Mouse (Mus musculus) MEL (cell line): ENCODE measurements around the gene Myo18b. TPM values are rescaled to one million over a fixed set of nuclear protein-coding genes. Genes with fewer than 3 reads are reported as not detected.

Source experiments
- DNase-seq: peaks from one replicate; pipeline ENCODE4 v3.0.0; 2011; ENCODE audit warnings: low read depth, low spot score
- H3K27ac ChIP-seq: 2 replicates; pipeline ENCODE4 v1.5.1; 2012; ENCODE audit warnings: low read depth, mild to moderate bottlenecking, control low read depth, low read length, moderate library complexity; ENCODE audit not compliant: control insufficient read depth
- H3K27me3 ChIP-seq, 2 experiments: fragments of 150-350 bp in 1 of 2; sonication (generic) in 1 of 2; 2 replicates each; pipeline ENCODE4 v1.6.1; 2012; ENCODE audit warnings: low read length in 2 of 2, mild to moderate bottlenecking in 2 of 2, improper control_type of control experiment in 1 of 2, moderate library complexity in 1 of 2; ENCODE audit not compliant: insufficient read depth in 2 of 2, control insufficient read depth in 1 of 2
- H3K36me3 ChIP-seq, 2 experiments: 2 replicates each; pipeline ENCODE4 v1.6.1; 2012 to 2014; ENCODE audit warnings: low read length in 2 of 2, improper control_type of control experiment in 1 of 2, inconsistent platforms in 1 of 2, mild to moderate bottlenecking in 1 of 2; ENCODE audit not compliant: insufficient read depth in 2 of 2, control insufficient read depth in 1 of 2
- H3K4me1 ChIP-seq, 2 experiments: fragments of 150-350 bp in 1 of 2; sonication (generic) in 1 of 2; 2 replicates each; pipeline ENCODE4 v1.6.1; 2012; ENCODE audit warnings: low read length in 2 of 2, improper control_type of control experiment in 1 of 2, mild to moderate bottlenecking in 1 of 2; ENCODE audit not compliant: insufficient read depth in 2 of 2, control insufficient read depth in 1 of 2
- H3K4me3 ChIP-seq, 2 experiments: fragments of 150-350 bp in 1 of 2; sonication (generic) in 1 of 2; 2 replicates each; pipeline ENCODE4 v1.5.1; 2012; ENCODE audit warnings: low read depth in 2 of 2, low read length in 2 of 2, mild to moderate bottlenecking in 2 of 2, moderate library complexity in 2 of 2, control low read depth in 1 of 2, improper control_type of control experiment in 1 of 2; ENCODE audit not compliant: control insufficient read depth in 1 of 2, insufficient read depth in 1 of 2
- H3K79me2 ChIP-seq: 2 replicates; pipeline ENCODE4 v1.6.1; 2012; ENCODE audit warnings: mild to moderate bottlenecking, low read length, moderate library complexity; ENCODE audit not compliant: control insufficient read depth, poor library complexity, insufficient read depth
- H3K9ac ChIP-seq: 2 replicates; pipeline ENCODE4 v1.6.1; 2012; ENCODE audit warnings: low read depth, mild to moderate bottlenecking, control low read depth, low read length, moderate library complexity; ENCODE audit not compliant: control insufficient read depth, poor library complexity, severe bottlenecking
- H3K9me3 ChIP-seq: fragments of 150-350 bp; sonication (generic); replicated peaks from 2 replicates; pipeline ENCODE4 v1.6.1; 2012; ENCODE audit warnings: mild to moderate bottlenecking, low read length, improper control_type of control experiment, moderate library complexity; ENCODE audit not compliant: insufficient read depth
- BHLHE40 ChIP-seq: IDR thresholded peaks from 2 replicates; pipeline ENCODE4 v1.6.1; 2012; ENCODE audit warnings: low read depth, mild to moderate bottlenecking, inconsistent platforms, low read length, improper control_type of control experiment, borderline replicate concordance
- EP300 ChIP-seq, 2 experiments: IDR thresholded peaks; 2 replicates each; pipeline ENCODE4 v1.6.1; 2011; ENCODE audit warnings: improper control_type of control experiment in 2 of 2, low read length in 2 of 2, low read depth in 1 of 2, mild to moderate bottlenecking in 1 of 2
- ETS1 ChIP-seq: IDR thresholded peaks from 2 replicates; pipeline ENCODE4 v1.6.1; 2012; ENCODE audit warnings: low read depth, mild to moderate bottlenecking, inconsistent platforms, low read length, improper control_type of control experiment, moderate library complexity
- GATA1 ChIP-seq: IDR thresholded peaks from 2 replicates; pipeline ENCODE4 v1.6.1; 2011; ENCODE audit warnings: low read depth, low read length, improper control_type of control experiment
- HCFC1 ChIP-seq: IDR thresholded peaks from 2 replicates; pipeline ENCODE4 v1.6.1; 2012; ENCODE audit warnings: low read depth, mild to moderate bottlenecking, inconsistent platforms, low read length, improper control_type of control experiment, moderate library complexity
- KAT2A ChIP-seq: conservative IDR thresholded peaks from 2 replicates; pipeline ENCODE4 v1.6.1; 2012; ENCODE audit warnings: low read depth, low read length, improper control_type of control experiment, inconsistent platforms
- MEF2A ChIP-seq: IDR thresholded peaks from 2 replicates; pipeline ENCODE4 v1.6.1; 2014; ENCODE audit warnings: low read depth, mild to moderate bottlenecking, inconsistent platforms, low read length, improper control_type of control experiment; ENCODE audit not compliant: poor library complexity, insufficient replicate concordance, severe bottlenecking; ENCODE audit errors: extremely low read depth
- MXI1 ChIP-seq: IDR thresholded peaks from 2 replicates; pipeline ENCODE4 v1.6.1; 2011; ENCODE audit warnings: mild to moderate bottlenecking, low read depth, low read length, improper control_type of control experiment
- MYB ChIP-seq: IDR thresholded peaks from 2 replicates; pipeline ENCODE4 v1.6.1; 2011; ENCODE audit warnings: mild to moderate bottlenecking, low read depth, low read length, improper control_type of control experiment
- MYC ChIP-seq: IDR thresholded peaks from 2 replicates; pipeline ENCODE4 v1.6.1; 2011; ENCODE audit warnings: low read depth, mild to moderate bottlenecking, low read length, improper control_type of control experiment, moderate library complexity
- NELFE ChIP-seq: IDR thresholded peaks from 2 replicates; pipeline ENCODE4 v1.6.1; 2011; ENCODE audit warnings: low read depth, low read length, improper control_type of control experiment
- POLR2A ChIP-seq, 2 experiments: IDR thresholded peaks; 2 replicates each; pipeline ENCODE4 v1.6.1; 2011 to 2012; ENCODE audit warnings: low read length in 2 of 2, mild to moderate bottlenecking in 2 of 2, control low read depth in 1 of 2, improper control_type of control experiment in 1 of 2, low read depth in 1 of 2, moderate library complexity in 1 of 2; ENCODE audit not compliant: control insufficient read depth in 1 of 2, insufficient read depth in 1 of 2, poor library complexity in 1 of 2
- POLR2AphosphoS2 ChIP-seq: IDR thresholded peaks from 2 replicates; pipeline ENCODE4 v1.6.1; 2011; ENCODE audit warnings: low read length, improper control_type of control experiment
- POLR2AphosphoS5 ChIP-seq: IDR thresholded peaks from 2 replicates; pipeline ENCODE4 v1.6.1; 2012; ENCODE audit warnings: low read depth, borderline replicate concordance, mild to moderate bottlenecking, inconsistent platforms, low read length, moderate library complexity, mixed read lengths
- SIN3A ChIP-seq: IDR thresholded peaks from 2 replicates; pipeline ENCODE4 v1.6.1; 2012; ENCODE audit warnings: low read length, improper control_type of control experiment, inconsistent platforms
- TBP ChIP-seq: IDR thresholded peaks from 2 replicates; pipeline ENCODE4 v1.8.0; 2011; ENCODE audit warnings: low read depth, low read length, improper control_type of control experiment
- TCF12 ChIP-seq: IDR thresholded peaks from 2 replicates; pipeline ENCODE4 v1.6.1; 2014; ENCODE audit warnings: low read depth, mild to moderate bottlenecking, inconsistent platforms, low read length, improper control_type of control experiment, moderate library complexity
- UBTF ChIP-seq: IDR thresholded peaks from 2 replicates; pipeline ENCODE4 v1.6.1; 2012; ENCODE audit warnings: low read depth, mild to moderate bottlenecking, inconsistent platforms, low read length, improper control_type of control experiment, moderate library complexity, borderline replicate concordance; ENCODE audit not compliant: insufficient read depth
- USF1 ChIP-seq: IDR thresholded peaks from 2 replicates; pipeline ENCODE4 v1.6.1; 2014; ENCODE audit warnings: low read depth, mild to moderate bottlenecking, inconsistent platforms, low read length, improper control_type of control experiment, moderate library complexity
- ZC3H11A ChIP-seq: IDR thresholded peaks from 2 replicates; pipeline ENCODE4 v1.6.1; 2012; ENCODE audit warnings: low read depth, mild to moderate bottlenecking, inconsistent platforms, low read length, improper control_type of control experiment
- ZKSCAN1 ChIP-seq: IDR thresholded peaks from 2 replicates; pipeline ENCODE4 v1.6.1; 2012; ENCODE audit warnings: low read depth, mild to moderate bottlenecking, inconsistent platforms, low read length, improper control_type of control experiment, moderate library complexity
- ZMIZ1 ChIP-seq: IDR thresholded peaks from 2 replicates; pipeline ENCODE4 v1.6.1; 2012; ENCODE audit warnings: low read depth, mild to moderate bottlenecking, inconsistent platforms, low read length, improper control_type of control experiment, moderate library complexity
- ZNF384 ChIP-seq: IDR thresholded peaks from 2 replicates; pipeline ENCODE4 v1.6.1; 2012; ENCODE audit warnings: low read depth, mild to moderate bottlenecking, inconsistent platforms, low read length, improper control_type of control experiment
- polyA plus RNA-seq, 2 experiments: library from polyadenylated mRNA; stranded (reverse) in 1 of 2; unstranded in 1 of 2; fragments of >175 nt in 1 of 2; fragments of >200 nt in 1 of 2; gene quantifications; 2 replicates each; pipeline versions ENCODE4 v1.2.1 to v1.2.4; 2012; ENCODE audit warnings: low replicate concordance in 2 of 2, low read depth in 1 of 2; ENCODE audit not compliant: insufficient read length in 2 of 2, insufficient read depth in 1 of 2, missing spikeins in 1 of 2
- total RNA-seq: library from RNA; depleted of rRNA; stranded (reverse); fragments of 300-350 nt; gene quantifications from 2 replicates; pipeline ENCODE4 v1.2.3, GENCODE M21; 2012

Gene Myo18b
- total and polyA plus RNA-seq, 3 experiments, result not detected

- Histone ChIP-seq H3K27ac (no peak overlapping the region), H3K27me3 (no peaks in the 10 kb centered on the region), H3K36me3 (no peaks in the 10 kb centered on the region), H3K79me2 (no peaks in the 10 kb centered on the region), H3K9me3 (no peaks in the 10 kb centered on the region), H3K4me3 (no peak overlapping the region), H3K9ac (no peak overlapping the region), H3K4me1 (no peaks in the 10 kb centered on the region)
- TF ChIP-seq POLR2AphosphoS5, result no peak
- no peak for TF ChIP-seq MYB
- no peak for TF ChIP-seq KAT2A
- TF ChIP-seq BHLHE40, result no peak
- TF ChIP-seq TBP, result no peak
- TF ChIP-seq POLR2AphosphoS2, result no peak
- no peak for TF ChIP-seq TCF12
- no peak for TF ChIP-seq ZMIZ1
- no peak for TF ChIP-seq USF1
- TF ChIP-seq ETS1, result no peak
- no peak for TF ChIP-seq POLR2A (IDR thresholded peaks at IDR 0.05; ENCODE audit: control insufficient read depth in 1 of 2, insufficient read depth in 1 of 2, low read depth in 1 of 2, low read length in 2 of 2, poor library complexity in 1 of 2)
- TF ChIP-seq ZKSCAN1, result no peak
- no peak for TF ChIP-seq ZC3H11A
- TF ChIP-seq GATA1, result no peak
- TF ChIP-seq SIN3A, result no peak
- no peak for DNase-seq
These were observed 216.9 kb downstream of the Myo18b start for GRCm38 (mm10) chr5:112679251-112679650.

- no peaks in the 10 kb centered on the region for H3K4me1 ChIP-seq
- no peaks in the 10 kb centered on the region for H3K27me3 ChIP-seq
- no peak for TF ChIP-seq UBTF
- no peak for TF ChIP-seq HCFC1
- no peak for TF ChIP-seq BHLHE40
- no peak for TF ChIP-seq USF1
- TF ChIP-seq MXI1, result no peak
- TF ChIP-seq MYC, result no peak
- no peak for TF ChIP-seq MEF2A
- no peak for TF ChIP-seq ETS1
- no peak for TF ChIP-seq ZNF384
- no peak for TF ChIP-seq EP300 (IDR thresholded peaks at IDR 0.05; ENCODE audit: low read depth in 1 of 2, low read length in 2 of 2)
- no peak for TF ChIP-seq NELFE
- no peak for TF ChIP-seq POLR2AphosphoS5
- TF ChIP-seq, all 39 proteins: peak for 0
- Histone ChIP-seq H3K36me3 (no peaks in the 10 kb centered on the region), H3K79me2 (no peaks in the 10 kb centered on the region), H3K9ac (no peak overlapping the region), H3K27ac (no peak overlapping the region), H3K4me3 (no peak overlapping the region), H3K9me3 (no peaks in the 10 kb centered on the region)
- DNase-seq, result no peak
These were observed 218.0 kb downstream of the Myo18b start for GRCm38 (mm10) chr5:112678153-112678552.
